Mouse (Mus musculus) adrenal gland, postnatal 25 days (tissue): ENCODE measurements around the gene Elovl4. TPM values are rescaled to one million over a fixed set of nuclear protein-coding genes. Genes with fewer than 3 reads are reported as not detected.

Source experiments
- total RNA-seq: library from RNA; stranded (reverse); gene quantifications from 2 replicates; pipeline ENCODE4 v1.2.3, GENCODE M21; 2021

Gene Elovl4
- total RNA-seq, 1 experiment from 2014 or later = 1.0 TPM

Other genes with a start within 250 kb of the Elovl4 start
- gene Ttk, start 28.4 kb upstream of the Elovl4 start, total RNA-seq = 3.3 and 4.4 TPM in 2 replicates
- gene Bckdhb, start 118.9 kb upstream of the Elovl4 start, total RNA-seq = 66.3 and 70.8 TPM in 2 replicates